Mouse (Mus musculus): ENCODE measurements around the gene Arxes2.

Arxes2 gene

GRCm38 (mm10) chrX:136032799-136033763, 39.5 kb downstream of the Arxes2 start, which contains the start of gene Arxes1:
TSS of gene Arxes1 (plus strand) at chrX:136033367.
- DNase-seq (ENCODE audit: low spot score in 2 of 2): peak; percentile 14 to 36

- DNase-seq (ENCODE audit: low spot score in 2 of 2): no peak
Observed at GRCm38 (mm10) chrX:136043726-136044125, 50.1 kb downstream of the Arxes2 start.
